Mouse (Mus musculus) 3T3-L1 (cell line): ENCODE results near the gene Nhej1.

Source experiments
- DNase-seq: peaks from one replicate; pipeline ENCODE4 v3.0.0-alpha.2; 2015; ENCODE audit warnings: low read depth, low spot score

Nhej1 gene

GRCm38 (mm10) chr1:74936221-74936830 lies 188.7 kb downstream of the Nhej1 start:
- DNase-seq, result no peak

GRCm38 (mm10) chr1:74935402-74935801 lies 189.6 kb downstream of the Nhej1 start, which contains the start of gene Cfap65:
Gene Cfap65 (minus strand): TSS chr1:74935599.
- no peak for DNase-seq

GRCm38 (mm10) chr1:74927621-74928296 lies 197.2 kb downstream of the Nhej1 start:
- no peak for DNase-seq

GRCm38 (mm10) chr1:74926721-74927120 lies 198.3 kb downstream of the Nhej1 start:
- peak; percentile 68 for DNase-seq

- DNase-seq, result peak; percentile 24
Measured at GRCm38 (mm10) chr1:74924464-74924863, 200.5 kb downstream of the Nhej1 start.
